Mouse (Mus musculus) layer of hippocampus, postnatal 25 days (tissue): Measurements from ENCODE around the gene Pclo. TPM values are rescaled to one million over a fixed set of nuclear protein-coding genes. Genes with fewer than 3 reads are reported as not detected.
"Not testable (repeated sequence)": the region's sequence is repeated elsewhere in the genome, so short reads cannot be mapped to it uniquely, and the experiment has no call there.

Experiments
- DNase-seq, 2 experiments: peaks; one replicate each; pipeline ENCODE4 v3.0.0; 2022; ENCODE audit warnings: mixed read lengths in 2 of 2, low spot score in 1 of 2; ENCODE audit errors: extremely low spot score in 1 of 2
- total RNA-seq, 2 experiments: library from RNA; stranded (reverse); gene quantifications; 2 replicates each; pipeline ENCODE4 v1.2.3; 2021

Gene Pclo
- total RNA-seq, result 100 to 1,000 TPM in 1 of 2 experiments, 10 to 100 TPM in 1; 95.7 to 132 TPM

GRCm38 (mm10) chr5:14514631-14515523 is at the start of gene Pclo:
Pclo (plus strand) TSS chr5:14514918.
- DNase-seq, result peak; percentile 81 to 83

GRCm38 (mm10) chr5:14494431-14494830 is 20.3 kb upstream of the Pclo start:
- not testable (repeated sequence) for DNase-seq

GRCm38 (mm10) chr5:14508522-14508921 is 6.2 kb upstream of the Pclo start:
- no peak for DNase-seq

GRCm38 (mm10) chr5:14509621-14510020 is 5.1 kb upstream of the Pclo start:
- DNase-seq, result no peak

GRCm38 (mm10) chr5:14518131-14518832 is 3.6 kb downstream of the Pclo start:
- DNase-seq, result no peak

GRCm38 (mm10) chr5:14522006-14522405 is 7.3 kb downstream of the Pclo start:
- no peak for DNase-seq

- DNase-seq, result no peak
These were observed 11.3 kb downstream of the Pclo start for GRCm38 (mm10) chr5:14526038-14526437.

- DNase-seq, result no peak
These were observed 13.1 kb downstream of the Pclo start for GRCm38 (mm10) chr5:14527796-14528195.

GRCm38 (mm10) chr5:14531906-14532305 is 17.2 kb downstream of the Pclo start:
- no peak for DNase-seq

- no peak for DNase-seq
These were observed 24.6 kb downstream of the Pclo start for GRCm38 (mm10) chr5:14539346-14539745.

GRCm38 (mm10) chr5:14539961-14540627 is 25.4 kb downstream of the Pclo start:
- no peak for DNase-seq

GRCm38 (mm10) chr5:14575626-14576025 is 60.9 kb downstream of the Pclo start:
- no peak for DNase-seq

- peak in 1 of 2 experiments; percentile 14 for DNase-seq
These were observed 76.8 kb downstream of the Pclo start for GRCm38 (mm10) chr5:14591479-14591878.

GRCm38 (mm10) chr5:14595426-14596013 is 80.8 kb downstream of the Pclo start:
- DNase-seq, result no peak

- DNase-seq, result no peak
These were observed 93.6 kb downstream of the Pclo start for GRCm38 (mm10) chr5:14608318-14608717.

GRCm38 (mm10) chr5:14621146-14621545 is 106.4 kb downstream of the Pclo start:
- DNase-seq, result no peak

GRCm38 (mm10) chr5:14623360-14623759 is 108.6 kb downstream of the Pclo start:
- no peak for DNase-seq

GRCm38 (mm10) chr5:14641260-14641659 is 126.5 kb downstream of the Pclo start:
- DNase-seq, result no peak

GRCm38 (mm10) chr5:14645856-14646255 is 131.1 kb downstream of the Pclo start:
- no peak for DNase-seq

- no peak for DNase-seq
These were observed 145.9 kb downstream of the Pclo start for GRCm38 (mm10) chr5:14660637-14661036.

GRCm38 (mm10) chr5:14662180-14662579 is 147.5 kb downstream of the Pclo start:
- no peak for DNase-seq
